Mouse (Mus musculus) gastrocnemius, postnatal 25 days (tissue): ENCODE data around the gene Gm3411. TPM values are rescaled to one million over a fixed set of nuclear protein-coding genes. Genes with fewer than 3 reads are reported as not detected.
"Not testable (repeated sequence)": the region's sequence is repeated elsewhere in the genome, so short reads cannot be mapped to it uniquely, and the experiment has no call there.

Experiments used
- DNase-seq: peaks from one replicate; pipeline ENCODE4 v3.0.0; 2022
- long read RNA-seq, 2 experiments: library from polyadenylated mRNA; stranded (forward); transcript quantifications; one replicate each; pipeline ENCODE4 v2.0.0; 2021
- total RNA-seq, 2 experiments: library from RNA; stranded (reverse); gene quantifications; 1 replicate in 1 of 2; 2 replicates in 1 of 2; pipeline ENCODE4 v1.2.3; 2021

Gm3411 gene
- not detected for total RNA-seq
- long read RNA-seq, experiment 1 = 0 reads
- long read RNA-seq, experiment 2 = 0 reads

DNA sequence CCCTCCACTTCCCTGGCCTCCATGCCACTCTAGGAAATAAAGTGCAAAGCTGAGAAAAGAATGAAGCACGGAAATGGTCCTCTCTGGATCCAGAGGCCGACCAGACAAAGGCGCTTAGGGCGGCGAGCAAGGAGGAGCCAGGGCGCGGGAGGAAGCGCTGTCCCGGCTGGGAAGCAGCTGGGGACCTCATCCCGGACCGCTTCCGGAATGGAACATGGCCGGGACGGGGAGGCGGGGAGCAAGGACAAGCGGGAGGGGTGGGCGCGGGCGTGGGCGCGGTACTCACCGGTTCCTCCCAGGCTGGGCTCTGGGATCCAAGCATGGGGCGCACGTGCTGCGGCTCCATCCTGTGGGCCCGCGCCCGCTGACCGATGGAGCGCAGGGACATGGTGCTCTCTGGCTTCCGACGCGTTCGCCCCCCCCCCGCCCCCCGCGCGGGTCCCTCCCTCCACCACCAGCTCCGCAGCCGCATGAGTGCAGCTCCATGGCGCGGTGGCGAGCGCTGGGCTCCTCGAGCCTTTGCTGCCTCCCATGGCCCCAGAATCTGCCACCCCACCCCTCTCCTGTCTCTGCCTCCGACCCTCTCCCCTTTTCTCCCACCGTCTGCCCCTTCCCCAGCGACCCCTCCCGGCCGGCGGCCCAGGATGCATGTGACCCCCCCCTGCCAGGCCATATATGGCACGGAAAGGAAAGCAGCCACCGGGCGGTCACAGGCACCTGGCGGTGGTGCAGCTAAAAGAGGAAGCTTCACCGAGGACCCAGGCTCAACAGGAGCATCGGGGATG lies at the start of gene Gm3411:
Gene Gm3411 (minus strand): TSS at position 320 of the 785 bp plus-strand sequence.
- peak; percentile 63 for DNase-seq

DNA sequence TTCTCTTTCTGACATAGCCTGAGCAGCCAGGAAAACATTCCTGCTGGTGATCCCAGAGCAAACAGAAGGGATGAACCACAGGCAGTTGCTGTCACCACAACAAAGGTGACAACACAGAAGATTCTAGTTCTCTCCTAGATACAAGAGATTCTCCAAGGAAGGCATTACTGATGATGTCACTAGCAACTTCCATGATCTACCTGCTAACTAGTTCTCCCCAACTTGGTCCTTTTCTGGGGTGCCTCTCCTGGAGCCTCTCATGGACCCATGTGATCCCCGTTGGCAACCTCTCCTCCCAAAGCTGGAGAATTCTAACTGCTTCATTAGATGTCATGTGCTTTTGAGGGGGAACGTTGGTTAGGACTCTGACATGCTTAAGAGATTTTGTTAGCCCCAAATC lies 17.7 kb upstream of the Gm3411 start, which contains the start of gene Gm21103:
Gene Gm21103 (minus strand): TSS at position 101 of the 400 bp plus-strand sequence.
- not testable (repeated sequence) for DNase-seq

DNA sequence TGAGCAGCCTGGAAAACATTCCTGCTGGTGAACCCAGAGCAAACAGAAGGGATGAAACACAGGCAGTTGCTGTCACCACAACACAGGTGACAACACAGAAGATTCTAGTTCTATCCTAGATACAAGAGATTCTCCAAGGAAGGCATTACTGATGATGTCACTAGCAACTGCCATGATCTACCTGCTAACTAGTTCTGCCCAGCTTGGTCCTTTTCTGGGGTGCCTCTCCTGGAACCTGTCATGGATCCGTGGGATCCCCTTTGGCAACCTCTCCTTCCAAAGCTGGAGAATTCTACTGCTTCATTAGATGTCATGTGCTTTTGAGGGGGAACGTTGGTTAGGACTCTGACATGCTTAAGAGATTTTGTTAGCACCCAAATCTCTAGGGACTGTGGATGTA lies 67.9 kb downstream of the Gm3411 start, which contains the start of gene Gm21560:
Gene Gm21560 (minus strand): TSS at position 101 of the 400 bp plus-strand sequence.
- not testable (repeated sequence) for DNase-seq

Other genes starting within 250 kb of the Gm3411 start
- gene Gm6337, start 229.0 kb downstream of the Gm3411 start, total RNA-seq = not detected
- gene Gm8206, start 193.3 kb downstream of the Gm3411 start, total RNA-seq = not detected
- gene Gm3468, start 178.6 kb downstream of the Gm3411 start, total RNA-seq = under 1 TPM in 1 of 2 experiments, not detected in 1; 0.18 TPM
- not detected for gene Gm3476, start 161.4 kb downstream of the Gm3411 start, total RNA-seq
- under 1 TPM in 1 of 2 experiments, not detected in 1; 0.24 TPM for gene Gm21560, start 68.0 kb downstream of the Gm3411 start, total RNA-seq
- gene Gm21103, start 17.6 kb upstream of the Gm3411 start, total RNA-seq = not detected
- gene Gm3618, start 56.4 kb upstream of the Gm3411 start, total RNA-seq = not detected
- gene Gm16440, start 103.1 kb upstream of the Gm3411 start, total RNA-seq = not detected
- gene Gm3591, start 125.2 kb upstream of the Gm3411 start, total RNA-seq = under 1 TPM in 1 of 2 experiments, not detected in 1; 0.59 TPM
- not detected for gene Gm3594, start 157.4 kb upstream of the Gm3411 start, total RNA-seq